Mouse (Mus musculus) kidney, postnatal 25 days (tissue): Measurements from ENCODE around the gene Hist1h4i.
"Not testable (repeated sequence)": the region's sequence is repeated elsewhere in the genome, so short reads cannot be mapped to it uniquely, and the experiment has no call there.

Source experiments
- DNase-seq, 2 experiments: peaks; one replicate each; pipeline ENCODE4 v3.0.0; 2021; ENCODE audit warnings: mixed read lengths in 2 of 2

The Hist1h4i gene

DNA sequence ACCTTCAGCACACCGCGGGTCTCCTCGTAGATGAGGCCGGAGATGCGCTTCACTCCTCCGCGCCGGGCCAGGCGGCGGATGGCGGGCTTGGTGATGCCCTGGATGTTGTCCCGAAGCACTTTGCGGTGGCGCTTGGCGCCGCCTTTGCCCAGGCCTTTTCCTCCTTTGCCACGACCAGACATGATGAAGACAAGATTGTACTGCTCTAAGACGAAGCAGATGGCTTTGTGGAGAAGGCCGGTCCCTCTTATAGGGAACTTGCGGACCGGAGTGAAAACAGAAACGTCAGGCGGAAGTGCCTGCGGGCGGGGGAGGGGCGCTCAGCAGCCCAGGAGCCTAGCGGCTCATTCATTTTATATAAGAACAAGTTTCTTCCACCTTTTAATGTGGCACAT lies at the start of gene Hist1h4i:
Gene Hist1h4i (minus strand): TSS at position 221 of the 395 bp plus-strand sequence.
- peak; percentile 95 to 96 for DNase-seq

DNA sequence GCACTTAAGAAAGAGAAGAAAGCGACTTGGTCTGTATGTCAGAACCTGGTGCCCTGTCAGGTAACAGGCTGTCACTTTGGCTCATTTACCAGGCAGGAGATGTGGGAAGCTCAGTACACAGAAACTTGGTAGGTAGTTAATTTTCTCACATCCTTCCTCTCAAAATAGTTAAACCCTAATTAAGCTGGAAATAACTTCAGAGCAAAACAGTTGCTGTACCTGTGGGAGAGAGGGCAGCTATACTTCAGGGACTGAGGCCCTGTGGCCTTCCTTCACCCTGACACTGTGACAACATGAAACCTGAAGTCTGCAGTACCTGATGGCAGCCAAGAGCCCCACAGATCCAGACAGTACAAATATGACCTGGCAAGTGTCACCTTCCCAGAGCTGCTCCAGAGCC lies 43.0 kb upstream of the Hist1h4i start, which contains the start of gene Vmn1r188:
Gene Vmn1r188 (plus strand): TSS at position 301 of the 400 bp plus-strand sequence.
- not testable (repeated sequence) for DNase-seq

DNA sequence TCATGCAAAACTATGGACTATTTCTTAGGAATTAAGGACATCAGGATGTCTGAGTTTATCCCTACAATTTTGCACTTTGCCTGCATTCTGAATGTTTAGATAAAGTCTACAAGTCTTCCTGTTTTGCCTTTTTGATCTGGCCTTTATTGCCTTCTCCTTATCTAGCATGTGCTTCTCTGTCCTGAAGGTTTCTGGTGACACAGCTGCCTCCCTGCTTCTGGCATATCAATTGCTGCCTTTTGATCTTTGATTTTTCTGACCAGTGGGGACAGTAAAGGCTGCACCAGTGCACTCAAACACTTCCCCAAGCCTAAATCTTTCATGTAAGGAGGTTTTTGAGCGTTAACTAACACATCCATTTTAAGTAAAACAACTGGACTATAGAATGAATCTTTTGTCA lies 22.3 kb upstream of the Hist1h4i start:
- no peak for DNase-seq

DNA sequence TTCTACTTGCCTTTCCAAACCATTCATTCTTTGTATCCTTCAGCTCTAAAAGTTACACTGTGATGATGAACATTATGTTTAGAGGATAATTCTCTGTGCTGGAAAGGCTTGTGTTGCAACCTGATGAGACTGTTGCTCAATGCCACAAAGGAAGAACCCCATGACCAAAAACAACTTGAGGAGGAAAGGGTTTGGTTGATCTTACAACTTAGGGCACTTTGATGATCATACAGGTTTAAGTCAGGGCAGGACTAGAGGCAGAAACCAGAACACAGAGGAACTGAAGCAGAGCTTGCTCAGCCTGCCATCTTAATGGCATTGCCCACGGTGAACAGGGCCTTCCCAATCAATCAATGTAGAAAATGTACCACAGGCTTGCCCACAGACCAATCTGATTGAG lies 20.3 kb upstream of the Hist1h4i start:
- DNase-seq = no peak

DNA sequence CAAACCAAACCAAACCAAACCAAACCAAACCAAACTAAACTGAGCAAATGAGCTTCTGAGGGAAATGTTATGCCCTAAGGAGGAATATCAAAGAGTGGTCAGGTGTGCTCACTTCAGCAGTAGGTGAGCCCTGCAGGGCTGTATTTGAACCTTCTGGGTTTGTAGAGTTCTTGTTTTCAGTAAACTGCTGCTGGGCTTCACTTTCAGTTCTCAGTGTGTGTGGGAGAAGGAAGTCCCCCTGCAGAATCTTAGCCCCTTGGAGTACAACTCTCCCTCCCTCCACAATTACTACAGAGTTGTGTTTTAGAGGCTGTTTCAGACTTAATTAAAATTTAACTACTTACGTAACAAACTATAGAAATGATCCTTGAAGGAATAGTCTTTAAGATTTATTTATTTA lies 12.6 kb upstream of the Hist1h4i start:
- no peak for DNase-seq

DNA sequence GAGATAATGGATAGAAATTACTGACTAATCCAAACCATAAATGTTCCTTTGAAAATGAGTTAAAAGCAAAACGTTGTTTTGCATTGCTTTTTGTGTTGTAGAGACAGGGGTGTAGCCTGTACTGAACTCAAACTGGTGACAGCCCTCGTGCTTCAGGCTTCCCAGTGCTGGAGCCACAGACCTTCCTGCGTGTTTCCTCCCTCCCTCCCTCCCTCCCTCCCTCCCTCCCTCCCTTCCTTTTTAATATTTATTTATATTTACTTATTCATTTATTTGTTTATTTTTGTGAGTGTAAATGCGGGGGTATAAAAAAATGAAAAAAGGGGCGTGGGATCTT lies 10.3 kb upstream of the Hist1h4i start:
- no peak for DNase-seq

DNA sequence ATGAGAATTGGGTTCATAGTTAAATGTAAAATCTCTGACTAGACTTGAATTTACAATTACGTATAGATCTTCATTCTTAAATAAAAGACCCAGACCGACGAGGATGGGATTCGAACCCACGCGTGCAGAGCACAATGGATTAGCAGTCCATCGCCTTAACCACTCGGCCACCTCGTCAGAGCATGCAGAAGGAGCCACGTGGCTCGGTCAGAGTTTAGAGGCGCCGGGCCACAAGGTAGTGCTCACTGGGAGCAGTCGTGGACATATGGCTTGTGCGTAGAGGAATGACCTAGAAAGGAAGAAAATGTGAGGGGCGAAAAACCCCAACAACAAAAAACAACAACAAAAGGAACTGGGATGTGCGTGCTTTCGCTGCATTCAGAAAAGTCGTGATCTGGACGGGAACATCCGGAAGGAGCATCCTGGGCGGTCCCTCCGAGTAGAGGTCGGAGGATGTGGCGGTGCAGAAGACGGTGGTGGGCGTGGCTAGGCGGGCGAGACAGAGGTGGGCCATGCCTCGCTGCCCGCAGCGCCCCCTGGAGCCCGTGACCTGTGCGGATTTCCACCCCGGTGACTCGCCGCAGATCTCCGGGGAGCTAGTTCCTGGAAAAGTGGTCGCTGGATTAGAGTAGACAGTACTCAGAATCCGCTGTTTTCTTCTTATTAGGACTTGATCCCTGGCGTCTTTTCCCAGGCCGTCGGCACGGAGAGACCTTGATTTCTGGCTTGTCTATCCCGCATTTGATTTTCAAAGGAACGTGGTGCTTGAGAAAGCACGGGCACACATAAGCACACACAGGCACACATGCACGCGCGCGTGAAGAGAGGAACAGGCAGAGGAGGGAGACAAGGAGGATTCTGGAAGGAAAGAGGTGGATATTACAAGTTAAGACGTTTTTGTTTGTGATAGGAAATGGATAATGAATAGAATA lies 9.7 kb upstream of the Hist1h4i start:
- peak; percentile 92 to 94 for DNase-seq

DNA sequence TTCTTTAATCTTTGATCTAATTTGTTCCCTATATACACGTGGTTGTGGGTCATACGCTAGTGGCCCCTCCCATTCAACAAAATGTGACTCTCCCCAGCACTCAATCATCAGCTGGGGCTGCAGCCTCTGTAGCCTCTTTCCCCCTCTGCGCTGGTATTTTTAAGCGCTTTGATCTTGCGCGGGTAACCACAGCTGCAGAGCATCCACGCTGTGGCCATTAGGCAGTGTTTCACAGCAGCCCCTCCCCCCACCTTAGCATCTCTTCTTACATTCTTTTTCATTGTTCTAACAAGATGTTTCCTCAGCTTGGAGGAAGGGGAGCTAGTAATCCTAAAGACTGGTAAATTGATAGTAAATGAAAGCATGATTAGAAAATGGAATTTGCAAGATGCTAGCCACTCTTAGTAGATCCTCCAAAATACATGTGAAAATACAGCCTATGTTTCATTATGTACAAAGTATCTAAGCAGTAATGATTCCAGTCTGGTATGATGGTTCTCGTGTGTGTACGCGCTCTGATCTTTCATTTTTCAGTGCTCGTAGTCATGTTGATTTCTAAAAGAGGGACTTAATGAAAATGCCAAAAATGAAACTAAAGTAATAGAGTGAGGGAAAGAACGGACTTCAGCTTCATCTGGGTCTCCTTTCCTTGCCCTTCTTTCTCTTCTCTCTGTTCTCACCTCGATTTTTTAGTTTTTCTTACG lies 8.7 kb upstream of the Hist1h4i start:
- DNase-seq = peak in 1 of 2 experiments; percentile 37

DNA sequence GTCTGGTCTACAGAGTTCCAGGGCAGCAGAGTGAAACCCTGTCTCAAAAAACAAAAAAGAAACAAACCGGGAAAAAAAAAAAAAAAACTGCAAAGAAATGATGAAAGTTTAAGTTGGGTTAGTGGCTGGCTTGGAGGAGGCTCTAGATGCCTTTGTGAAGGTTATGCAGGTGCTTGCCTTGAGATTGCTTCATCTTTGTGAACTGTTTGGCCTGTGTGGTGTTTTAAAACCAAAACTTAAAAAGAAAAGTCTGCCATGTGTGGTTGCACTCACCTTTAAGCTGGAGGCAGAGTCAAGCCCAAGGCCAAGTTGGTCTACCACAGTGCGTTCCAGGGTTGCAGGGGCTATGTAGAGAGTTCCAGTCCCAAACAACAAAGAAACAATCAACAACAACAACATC lies 7.9 kb upstream of the Hist1h4i start:
- DNase-seq = no peak

DNA sequence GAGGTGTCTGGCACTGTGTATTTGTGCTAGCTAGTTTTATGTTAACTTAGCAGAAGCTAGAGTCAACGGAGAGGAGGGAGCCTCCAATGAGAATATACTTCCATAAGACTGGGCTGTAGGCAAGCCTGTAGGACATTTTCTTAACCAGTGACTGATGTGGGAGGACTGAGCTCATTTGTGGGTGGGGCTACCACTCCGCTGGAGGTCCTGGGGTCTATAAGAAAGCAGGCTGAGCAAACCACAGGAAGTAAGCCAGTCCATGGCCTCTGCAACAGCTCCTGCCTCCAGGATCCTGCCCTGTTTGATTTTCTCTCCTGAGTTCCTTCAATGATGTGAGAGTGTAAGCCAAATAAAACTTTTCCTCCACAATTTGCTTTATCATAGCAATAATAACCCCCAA lies 4.1 kb upstream of the Hist1h4i start:
- DNase-seq = no peak

DNA sequence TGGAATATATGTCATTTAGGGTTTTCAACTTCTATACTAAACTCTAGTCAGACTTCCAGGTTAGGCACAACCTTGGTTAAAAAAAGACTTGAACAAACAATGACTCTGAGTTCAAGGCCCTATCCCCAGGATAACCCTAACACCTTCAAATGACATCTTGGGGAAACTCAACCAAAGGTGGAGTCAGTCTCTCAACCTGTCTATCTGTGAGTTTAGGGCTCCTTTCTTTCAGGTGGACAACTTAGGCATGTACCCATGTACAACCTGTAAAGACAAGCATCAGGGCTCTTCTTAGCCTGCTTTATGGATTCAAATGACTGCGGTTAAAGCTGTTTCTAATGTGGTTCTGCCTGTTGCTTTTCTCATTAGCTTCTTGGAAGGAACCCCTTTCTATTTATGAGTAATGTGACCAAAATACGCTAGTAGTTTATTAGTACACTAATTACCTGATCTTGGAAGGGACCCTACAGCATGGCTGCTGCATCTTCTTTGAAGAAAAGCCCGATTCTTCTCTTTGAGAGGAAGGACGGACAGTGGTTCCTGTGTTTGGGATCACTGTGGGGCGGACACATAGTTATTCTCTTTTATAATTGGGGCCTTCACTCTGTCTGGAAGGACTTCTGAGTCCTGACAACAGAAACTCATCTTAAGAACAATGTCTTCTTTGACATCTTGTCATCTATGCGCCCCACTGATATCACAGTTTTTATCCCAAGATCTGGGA lies 3.4 kb upstream of the Hist1h4i start:
- no peak for DNase-seq

DNA sequence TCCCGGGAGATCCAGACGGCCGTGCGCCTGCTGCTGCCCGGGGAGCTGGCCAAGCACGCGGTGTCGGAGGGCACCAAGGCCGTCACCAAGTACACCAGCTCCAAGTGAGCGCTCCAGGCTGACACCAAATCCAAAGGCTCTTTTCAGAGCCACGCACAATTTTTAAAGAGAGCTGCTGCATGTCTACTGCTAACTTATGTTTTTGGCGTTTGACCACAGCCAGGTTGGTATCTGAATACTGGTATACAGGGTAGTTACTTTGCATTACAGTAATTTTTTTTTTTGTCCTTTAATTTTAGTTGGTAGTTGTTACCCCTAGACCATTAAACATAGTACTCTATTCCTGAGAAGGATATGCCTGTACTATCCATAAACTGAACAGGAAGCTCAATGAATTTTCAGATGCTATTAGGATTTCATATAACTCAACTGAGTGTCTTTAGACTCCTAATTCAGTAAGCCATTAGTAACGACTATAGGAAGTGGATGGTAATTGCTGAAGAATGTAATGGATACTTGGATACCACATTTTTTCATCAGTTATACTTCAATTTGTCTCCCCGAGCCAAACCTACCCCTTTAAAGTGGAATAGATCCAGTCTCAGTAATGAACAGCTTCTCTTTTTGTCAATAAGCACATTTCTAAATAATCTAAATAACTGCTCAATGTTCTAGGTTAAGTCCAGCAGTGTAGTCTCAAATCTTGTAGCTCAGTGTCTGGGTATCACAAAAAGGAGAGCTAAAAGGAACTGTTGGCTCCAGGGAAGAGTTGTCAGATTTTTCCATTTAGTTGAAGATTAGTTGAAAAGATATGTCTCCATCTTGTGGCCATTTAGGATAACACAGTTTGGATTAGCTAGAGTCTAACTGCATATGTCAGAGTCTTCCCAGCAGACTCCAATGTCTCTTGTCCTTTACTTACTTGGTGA lies 2.6 kb upstream of the Hist1h4i start:
- DNase-seq = no peak

DNA sequence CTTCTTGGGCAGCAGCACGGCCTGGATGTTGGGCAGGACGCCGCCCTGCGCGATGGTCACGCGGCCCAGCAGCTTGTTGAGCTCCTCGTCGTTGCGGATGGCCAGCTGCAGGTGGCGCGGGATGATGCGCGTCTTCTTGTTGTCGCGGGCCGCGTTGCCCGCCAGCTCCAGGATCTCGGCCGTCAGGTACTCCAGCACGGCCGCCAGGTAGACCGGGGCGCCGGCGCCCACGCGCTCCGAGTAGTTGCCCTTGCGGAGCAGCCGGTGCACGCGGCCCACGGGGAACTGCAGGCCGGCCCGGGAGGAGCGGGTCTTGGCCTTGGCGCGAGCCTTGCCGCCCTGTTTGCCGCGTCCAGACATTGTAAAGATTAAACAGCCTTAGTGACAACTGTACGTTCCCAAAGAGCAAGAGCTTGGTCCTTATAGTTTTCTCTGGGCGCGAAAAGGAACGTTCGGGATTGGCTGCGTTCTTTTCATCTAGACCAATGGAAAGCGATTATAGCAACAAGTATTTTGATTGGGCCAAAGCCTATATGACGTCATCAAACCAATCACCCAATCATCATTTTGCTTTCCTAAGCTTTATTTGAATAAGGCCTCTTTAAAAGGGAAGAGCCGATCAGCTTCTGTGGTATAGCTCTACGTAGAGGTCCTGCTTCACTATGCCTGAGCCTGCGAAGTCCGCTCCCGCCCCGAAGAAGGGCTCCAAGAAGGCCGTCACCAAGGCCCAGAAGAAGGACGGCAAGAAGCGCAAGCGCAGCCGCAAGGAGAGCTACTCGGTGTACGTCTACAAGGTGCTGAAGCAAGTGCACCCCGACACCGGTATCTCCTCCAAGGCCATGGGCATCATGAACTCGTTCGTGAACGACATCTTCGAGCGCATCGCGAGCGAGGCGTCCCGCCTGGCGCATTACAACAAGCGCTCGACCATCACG lies 1.7 kb upstream of the Hist1h4i start, which contains the start of the genes Hist1h2ag and Hist1h2bj:
Gene Hist1h2ag (minus strand): TSS at position 377 of the 935 bp plus-strand sequence.
Gene Hist1h2bj (plus strand): TSS at position 647 of the 935 bp plus-strand sequence.
- DNase-seq = peak; percentile 89 to 91

DNA sequence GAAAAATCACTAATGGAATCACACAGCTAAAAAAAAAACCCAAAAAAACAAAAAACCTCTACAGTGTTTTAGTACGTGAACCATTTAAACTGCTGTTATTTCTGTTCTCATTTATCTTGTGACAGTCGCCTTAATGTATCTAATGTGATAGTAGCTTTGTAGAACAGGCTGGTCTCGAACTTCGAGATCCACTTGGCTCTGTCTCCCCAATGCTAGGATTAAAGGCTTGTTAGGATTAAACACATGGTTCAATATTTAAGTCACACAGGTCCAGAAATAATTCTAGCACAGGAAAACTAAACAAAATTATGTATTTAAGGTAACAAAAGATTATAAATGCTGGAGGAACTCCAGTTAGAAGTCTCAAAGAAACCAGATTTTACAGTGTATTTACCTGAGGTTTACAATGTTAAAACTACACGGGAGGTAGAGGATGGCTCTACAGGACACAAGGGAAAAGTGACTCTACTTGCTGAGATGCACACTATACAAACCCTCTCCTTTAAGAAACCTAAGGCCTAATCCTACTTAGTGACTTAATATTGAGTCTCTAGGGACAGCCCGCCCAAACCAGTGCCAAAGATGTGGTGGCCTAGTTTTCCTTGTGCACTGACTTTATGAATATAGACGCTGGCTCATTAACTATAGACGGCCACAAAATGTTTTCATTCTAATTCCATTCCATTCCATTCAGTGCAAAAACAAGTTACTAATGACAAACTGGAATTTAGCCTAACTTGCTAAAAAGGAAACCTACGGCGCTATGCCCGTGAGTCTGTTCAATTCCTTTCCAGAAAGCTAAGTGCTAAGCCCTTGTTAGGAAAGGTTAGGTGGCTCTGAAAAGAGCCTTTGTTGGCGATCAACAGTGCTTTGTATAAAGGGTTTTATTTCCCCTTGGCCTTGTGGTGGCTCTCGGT lies 747 bp upstream of the Hist1h4i start:
- DNase-seq = no peak

DNA sequence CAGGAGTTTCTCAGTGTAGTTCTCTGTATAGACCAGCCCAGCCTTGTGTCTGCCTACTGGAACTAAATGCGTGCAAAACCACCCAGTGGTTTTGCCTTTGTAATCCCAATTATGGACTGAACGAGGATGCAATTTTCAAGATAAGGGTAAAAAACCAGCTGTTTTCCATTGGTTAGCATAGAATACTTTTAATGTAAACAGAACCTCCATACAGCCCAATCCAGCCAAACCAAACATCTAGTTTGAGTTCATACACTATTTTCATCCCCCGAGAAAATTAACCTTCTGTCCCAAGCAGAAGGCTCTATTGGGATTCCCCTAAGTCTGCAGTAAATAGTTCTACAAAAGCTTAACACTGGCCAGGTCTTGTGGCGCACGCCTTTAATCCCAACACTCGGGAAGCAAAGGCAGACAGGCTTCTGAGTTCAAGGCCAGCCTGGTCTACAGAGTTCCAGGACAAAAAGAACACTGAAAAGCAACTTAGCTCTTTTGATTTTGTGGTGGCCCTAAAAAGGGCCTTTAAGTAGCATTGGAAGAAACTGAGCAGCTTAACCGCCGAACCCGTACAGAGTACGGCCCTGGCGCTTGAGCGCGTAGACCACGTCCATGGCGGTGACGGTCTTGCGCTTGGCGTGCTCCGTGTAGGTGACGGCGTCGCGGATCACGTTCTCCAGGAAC lies 559 bp downstream of the Hist1h4i start:
- no peak for DNase-seq

DNA sequence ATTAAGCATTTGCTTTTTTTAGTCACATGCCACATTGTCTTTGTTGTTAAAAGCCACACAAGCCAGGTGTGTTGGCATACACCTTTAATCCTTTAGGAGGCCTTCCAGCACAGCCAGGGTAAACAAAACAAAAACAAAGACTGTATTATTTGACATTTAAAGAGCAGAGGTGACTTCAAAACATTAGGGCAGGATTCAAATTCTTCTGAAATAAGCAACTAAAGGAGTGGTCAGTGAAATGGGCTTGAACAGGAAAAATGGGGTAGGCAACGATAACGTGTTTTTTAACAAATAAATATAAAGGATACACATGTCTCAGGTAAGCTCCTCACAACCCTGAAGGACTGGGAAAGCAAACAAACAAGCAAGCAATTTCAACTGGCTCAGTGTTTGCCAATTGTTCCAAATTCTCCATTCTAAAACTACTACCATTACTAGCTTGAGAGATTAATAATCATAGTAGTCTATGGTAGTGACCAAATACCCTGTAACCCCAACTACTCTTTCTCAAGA lies 1.2 kb downstream of the Hist1h4i start:
- no peak for DNase-seq

DNA sequence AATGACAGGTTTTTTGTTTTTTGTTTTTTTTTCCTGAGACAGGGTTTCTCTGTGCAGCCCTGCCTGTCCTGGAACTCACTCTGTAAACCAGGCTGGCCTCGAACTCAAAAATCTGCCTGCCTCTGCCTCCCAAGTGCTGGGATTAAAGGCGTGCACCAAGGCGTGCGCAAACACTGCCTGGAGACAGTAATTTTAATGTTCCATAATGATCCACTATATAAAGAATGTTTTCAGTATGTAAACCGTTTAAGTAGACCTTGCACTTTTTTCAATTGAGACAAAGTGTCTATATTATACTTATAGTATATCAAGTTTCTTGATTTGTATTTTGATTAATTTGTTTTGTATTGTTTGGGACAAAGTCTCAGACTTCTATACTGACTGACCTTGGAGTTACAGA lies 1.8 kb downstream of the Hist1h4i start:
- DNase-seq = no peak

DNA sequence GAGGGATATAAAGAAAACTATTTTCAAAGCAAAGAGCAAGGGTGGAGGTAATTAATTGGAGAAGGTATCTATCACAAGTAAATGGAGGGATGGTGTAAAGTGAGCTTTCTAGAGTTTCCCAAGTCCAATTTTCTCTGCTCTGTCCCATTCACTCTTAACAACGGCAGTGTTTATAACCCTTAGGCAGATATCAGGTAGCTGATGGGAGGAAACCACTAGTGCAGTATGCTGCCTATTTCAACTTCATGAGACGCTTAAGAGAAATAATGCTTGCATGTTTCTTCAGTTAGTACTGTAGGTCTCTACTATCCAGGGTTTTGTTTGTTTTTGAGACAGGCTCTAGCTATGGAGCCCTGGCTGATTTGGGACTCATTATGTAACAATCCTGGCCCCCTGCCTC lies 3.7 kb downstream of the Hist1h4i start:
- no peak for DNase-seq

DNA sequence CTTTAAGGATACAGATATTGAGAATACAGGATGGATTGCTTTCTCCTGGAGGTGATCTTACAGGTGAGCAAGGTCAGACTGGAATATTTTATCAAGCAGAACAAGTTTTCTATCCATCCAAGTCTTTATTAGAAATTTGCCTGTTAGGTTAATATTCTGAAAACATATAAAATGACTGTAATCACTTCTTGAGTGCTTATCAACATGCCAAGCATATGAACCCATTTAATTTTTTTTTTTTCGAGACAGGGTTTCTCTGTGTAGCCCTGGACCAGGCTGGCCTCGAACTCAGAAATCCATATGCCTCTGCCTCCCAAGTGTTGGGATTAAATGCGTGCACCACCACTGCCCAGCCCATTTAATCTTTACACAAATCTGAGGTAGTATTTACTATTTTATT lies 4.2 kb downstream of the Hist1h4i start:
- no peak for DNase-seq
